Mouse (Mus musculus) heart, postnatal 14 days (tissue): ENCODE data around the gene Map4k1. TPM values are rescaled to one million over a fixed set of nuclear protein-coding genes. Genes with fewer than 3 reads are reported as not detected.
A peak's percentile ranks its signal among the peaks of the same experiment; 100 is the strongest.
"Not testable (repeated sequence)": the region's sequence is repeated elsewhere in the genome, so short reads cannot be mapped to it uniquely, and the experiment has no call there.

Source experiments
- DNase-seq, 2 experiments: peaks; one replicate each; pipeline ENCODE4 v3.0.0; 2021 to 2022
- intact Hi-C: fragments of 180-260 bp; cut with DNase I; formaldehyde crosslinking; loops from one replicate; pipeline ENCODE4 v1.15.1; 2025
- total RNA-seq, 2 experiments: library from RNA; stranded (reverse); gene quantifications; 2 replicates each; pipeline ENCODE4 v1.2.3; 2021

Map4k1 gene
- total RNA-seq, 2 experiments from 2014 or later = 0.96 to 2.4 TPM

DNA sequence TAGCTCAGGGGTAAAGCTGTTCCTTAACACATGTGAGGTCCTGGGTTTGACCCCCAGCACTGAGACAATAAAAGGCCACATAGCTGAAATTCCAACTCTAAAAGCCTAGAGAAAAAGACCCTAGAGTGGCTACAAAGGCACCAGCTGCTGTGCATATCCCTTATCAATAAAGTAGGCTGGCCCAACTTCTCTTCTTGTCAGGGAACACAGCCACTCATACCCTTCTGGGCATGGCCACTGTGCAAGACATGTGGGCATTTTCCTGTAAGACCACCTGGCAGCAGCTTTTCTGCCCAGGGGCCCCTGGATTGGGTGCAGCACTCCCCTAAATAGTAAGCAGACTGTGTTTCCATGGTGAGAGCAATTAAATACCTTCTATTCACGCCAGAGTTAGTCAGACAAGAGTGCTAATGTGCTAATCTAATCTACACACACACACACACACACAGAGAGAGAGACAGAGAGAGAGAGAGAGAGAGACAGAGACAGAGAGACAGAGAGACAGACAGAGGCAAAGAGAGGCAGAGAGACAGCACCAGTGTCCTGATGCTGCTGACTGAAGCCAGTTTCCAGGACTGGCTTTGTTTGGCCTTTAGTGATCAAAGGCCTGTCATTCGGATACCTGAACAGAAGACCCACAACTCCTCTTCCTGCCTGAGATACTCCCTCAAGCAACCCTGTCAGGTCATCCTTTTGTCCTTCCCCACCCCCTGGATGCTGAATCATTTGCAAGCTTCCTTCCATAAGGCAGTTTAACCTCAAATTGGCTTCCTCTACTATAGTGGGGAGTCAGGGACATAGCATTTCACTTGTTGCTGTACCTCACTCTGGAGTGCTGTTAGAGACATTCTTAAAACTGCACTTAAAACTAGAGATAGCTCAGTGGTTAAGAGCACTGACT, 28.1 kb upstream of the Map4k1 start:
- no peak for DNase-seq
- intact Hi-C loops = no loop called here

- intact Hi-C loops = loop anchor here (5.0 kb wide), 1 partner anchor 32 kb away; no protein-coding TSS in a partner anchor
- no peak for DNase-seq
These were observed 27.1 kb upstream of the Map4k1 start for GRCm38 (mm10) chr7:28954773-28955172.

DNA sequence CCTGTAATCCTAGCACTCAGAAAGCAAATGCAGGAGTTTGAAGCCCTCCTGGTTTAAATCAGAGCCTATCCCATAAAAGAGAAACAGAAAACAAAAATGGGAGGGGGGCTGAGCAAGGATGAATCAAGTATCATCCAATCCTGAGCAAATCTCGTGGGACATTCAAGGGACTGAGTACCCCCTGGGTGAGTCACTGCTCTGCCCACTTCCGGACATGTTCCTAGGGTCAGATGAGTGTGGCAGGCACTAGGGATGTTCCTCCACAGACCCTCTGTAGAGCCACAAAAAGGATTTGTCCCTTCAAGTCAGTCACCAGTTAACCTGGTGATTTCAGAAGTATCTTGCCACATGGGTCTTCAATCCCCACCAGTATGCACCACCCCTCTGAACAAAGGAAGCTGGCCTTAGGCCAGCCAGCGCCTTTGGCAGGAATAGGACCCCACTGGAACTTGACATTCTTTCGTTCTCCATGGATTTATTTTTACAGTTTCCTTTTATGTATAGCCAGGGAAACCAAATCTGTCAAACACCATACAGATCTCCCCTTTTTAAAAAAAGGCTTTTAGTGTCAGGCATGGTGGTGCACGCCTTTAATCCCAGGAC, 26.5 kb upstream of the Map4k1 start:
- DNase-seq = no peak
- intact Hi-C loops = loop anchor here (5.0 kb wide), 1 partner anchor 33 kb away; no protein-coding TSS in a partner anchor

DNA sequence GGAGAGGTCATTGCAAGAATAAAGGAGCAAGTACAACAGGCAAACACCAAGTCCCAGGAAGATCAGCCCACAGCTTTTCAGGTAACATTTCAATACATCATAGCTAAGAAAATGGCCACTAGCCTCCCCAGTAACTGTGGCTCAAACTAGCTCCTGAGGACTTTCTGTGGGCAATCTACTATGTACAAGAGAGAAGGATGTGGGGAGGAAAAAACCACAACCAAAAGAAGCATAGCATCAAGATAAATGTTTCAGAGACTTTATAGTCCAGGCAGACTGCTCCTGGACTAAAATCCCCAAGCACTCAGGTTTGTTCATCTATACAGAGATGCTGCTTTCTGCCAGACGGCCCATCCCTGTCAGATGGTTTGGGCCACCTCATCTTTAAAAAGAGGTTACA, 25.6 kb upstream of the Map4k1 start:
- no peak for DNase-seq
- intact Hi-C loops = loop anchor here (5.0 kb wide), 1 partner anchor 34 kb away; no protein-coding TSS in a partner anchor

- no peak for DNase-seq
- intact Hi-C loops = loop anchor here (5.0 kb wide), 1 partner anchor 35 kb away; no protein-coding TSS in a partner anchor
These were observed 24.6 kb upstream of the Map4k1 start for GRCm38 (mm10) chr7:28957286-28957685.

DNA sequence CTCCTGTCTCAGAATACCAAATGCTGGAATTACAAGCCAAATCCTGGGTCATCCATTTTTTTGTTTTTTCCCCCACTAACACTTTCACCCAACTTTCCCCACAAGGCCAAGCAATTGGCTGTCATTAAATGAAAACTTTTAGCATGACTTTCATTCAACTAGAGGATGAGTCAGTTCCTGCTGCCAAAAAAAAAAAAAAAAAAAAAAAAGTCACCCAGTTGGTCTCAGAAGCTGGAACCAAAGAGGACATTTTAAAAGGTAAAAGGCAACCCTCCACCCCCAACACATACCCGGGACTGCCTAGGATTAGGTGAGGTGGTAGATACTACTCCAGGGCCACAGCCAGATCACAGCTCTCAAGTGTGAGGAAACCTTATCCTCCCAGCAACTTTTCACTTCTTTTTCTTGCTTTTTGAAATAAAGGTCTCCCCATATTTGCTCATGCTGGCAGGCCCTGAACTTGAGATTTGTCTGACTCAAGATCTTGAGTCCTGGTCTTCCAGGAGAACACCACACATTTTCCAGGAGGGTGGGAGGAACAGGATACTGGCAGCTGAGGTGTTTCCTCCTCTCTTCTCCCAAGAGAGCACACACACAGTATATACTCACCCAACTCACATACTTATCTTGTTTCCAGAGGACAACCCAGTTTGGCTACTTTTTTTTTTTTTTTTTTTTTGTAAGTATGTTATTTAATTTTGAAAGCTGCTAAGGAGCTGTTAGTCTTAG, 23.7 kb upstream of the Map4k1 start:
- intact Hi-C loops = loop anchor here (5.0 kb wide), 1 partner anchor 36 kb away; no protein-coding TSS in a partner anchor
- DNase-seq = no peak

- intact Hi-C loops = loop anchor here (5.0 kb wide), 1 partner anchor 36 kb away; no protein-coding TSS in a partner anchor
- no peak for DNase-seq
These were observed 23.1 kb upstream of the Map4k1 start for GRCm38 (mm10) chr7:28958770-28959169.

- no peak for DNase-seq
- intact Hi-C loops = loop anchor here (1.0 to 5.0 kb wide), 2 partner anchors 19 to 37 kb away; no protein-coding TSS in a partner anchor
These were observed 22.3 kb upstream of the Map4k1 start for GRCm38 (mm10) chr7:28959505-28960045.

DNA sequence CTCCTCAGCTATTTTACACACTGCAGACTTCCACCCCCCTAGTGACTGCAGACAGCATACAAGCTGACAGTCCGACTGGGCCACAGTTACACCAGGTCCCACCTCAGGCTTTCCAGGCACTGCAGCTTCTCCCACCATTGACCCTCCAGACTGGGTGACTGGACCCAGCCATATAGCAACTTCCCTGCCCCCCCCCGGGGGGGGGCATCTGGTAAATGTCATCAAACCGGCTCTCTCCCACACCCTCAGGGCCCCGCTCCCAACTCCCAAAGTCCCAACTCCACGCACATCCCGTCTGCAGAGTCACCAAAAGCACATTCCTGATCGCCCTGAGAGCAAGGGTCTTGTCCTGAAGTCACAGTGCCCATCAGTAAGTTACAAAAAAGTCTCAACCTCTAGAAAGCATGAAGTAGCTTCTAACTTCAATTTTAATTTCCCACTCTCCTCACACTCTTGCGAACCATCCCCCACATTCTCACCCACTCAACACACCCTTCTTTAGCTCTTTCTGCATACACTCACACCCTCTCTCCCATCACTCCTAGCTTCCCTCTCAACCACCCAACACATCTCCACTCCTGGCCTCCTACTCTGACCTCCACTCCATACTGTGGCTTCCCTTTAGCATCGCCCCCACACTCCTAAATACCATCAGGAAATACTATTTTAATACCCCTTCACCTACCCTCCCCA, 21.4 kb upstream of the Map4k1 start:
- intact Hi-C loops = loop anchor here (1.0 kb wide), 1 partner anchor 20 kb away; no protein-coding TSS in a partner anchor

DNA sequence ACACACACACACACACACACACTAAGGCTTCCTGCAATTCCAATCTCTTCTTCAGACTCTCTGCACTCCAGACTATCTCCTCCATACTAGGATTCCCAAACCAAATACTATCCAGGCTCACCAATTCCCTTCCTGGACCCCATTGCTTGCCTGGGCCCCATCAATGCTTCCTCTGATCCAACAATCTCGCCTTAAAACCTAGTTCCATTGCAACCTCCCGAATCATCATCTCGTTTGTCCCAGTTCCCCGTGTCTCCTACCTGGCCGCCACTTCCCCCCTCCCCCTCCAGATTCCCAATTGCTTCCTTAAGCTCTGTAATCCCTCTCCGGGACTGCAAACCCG, 20.3 kb upstream of the Map4k1 start:
- intact Hi-C loops = no loop called here
- no peak for DNase-seq

More for the DNA sequence above, 21.4 kb upstream of the Map4k1 start:
- DNase-seq = no peak

DNA sequence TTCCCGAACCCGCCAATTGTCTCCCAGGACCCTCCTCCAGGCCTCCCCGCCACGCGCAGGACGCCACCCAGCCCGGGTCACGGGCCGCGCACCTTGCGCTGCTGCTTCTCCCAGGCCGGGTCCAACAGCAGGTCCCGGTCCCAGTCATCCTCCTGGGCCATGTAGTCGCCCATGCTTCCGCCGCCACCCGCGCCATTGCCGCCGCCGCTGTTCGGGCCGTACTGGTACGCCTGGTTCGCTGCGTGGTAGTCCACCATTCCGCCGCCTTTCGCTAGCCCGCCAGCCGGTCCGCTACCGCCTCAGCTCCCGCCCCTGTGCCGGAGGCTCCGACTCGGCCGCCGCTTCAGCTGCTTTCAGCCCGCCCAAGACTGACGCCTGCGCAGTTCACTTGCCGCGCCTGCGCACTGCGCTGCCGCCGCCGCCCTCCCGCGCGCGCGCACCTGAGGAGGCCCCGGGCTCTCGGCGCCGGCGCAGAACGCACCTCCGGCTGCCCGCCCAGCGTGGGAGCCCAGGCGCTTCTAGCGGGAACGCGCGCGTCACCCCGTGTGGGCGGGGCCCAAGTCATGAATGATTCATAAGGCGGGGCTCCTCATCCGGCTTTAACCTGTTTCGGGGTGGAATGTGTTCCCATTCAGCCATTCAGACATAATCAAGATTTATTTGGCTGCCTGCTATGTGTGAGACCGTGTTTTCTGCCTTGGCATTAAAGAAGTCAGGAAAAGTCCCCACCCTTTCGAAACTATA, 19.8 kb upstream of the Map4k1 start, which contains the start of gene Actn4:
Gene Actn4 (minus strand): TSS at position 414 of the 744 bp plus-strand sequence.
- intact Hi-C loops = no loop called here
- DNase-seq = peak; percentile 99 to 100

GRCm38 (mm10) chr7:28963399-28963923, 18.4 kb upstream of the Map4k1 start:
- intact Hi-C loops = no loop called here
- DNase-seq = no peak

GRCm38 (mm10) chr7:28965346-28965840, 16.5 kb upstream of the Map4k1 start:
- intact Hi-C loops = no loop called here
- DNase-seq = no peak

- DNase-seq = no peak
- intact Hi-C loops = no loop called here
These were observed 15.7 kb upstream of the Map4k1 start for GRCm38 (mm10) chr7:28966181-28966580.

GRCm38 (mm10) chr7:28966751-28967505, 14.9 kb upstream of the Map4k1 start:
- intact Hi-C loops = no loop called here

GRCm38 (mm10) chr7:28968120-28968519, 13.7 kb upstream of the Map4k1 start:
- DNase-seq, intact Hi-C loops: not testable (repeated sequence)

More at GRCm38 (mm10) chr7:28966751-28967505, 14.9 kb upstream of the Map4k1 start:
- DNase-seq = no peak

DNA sequence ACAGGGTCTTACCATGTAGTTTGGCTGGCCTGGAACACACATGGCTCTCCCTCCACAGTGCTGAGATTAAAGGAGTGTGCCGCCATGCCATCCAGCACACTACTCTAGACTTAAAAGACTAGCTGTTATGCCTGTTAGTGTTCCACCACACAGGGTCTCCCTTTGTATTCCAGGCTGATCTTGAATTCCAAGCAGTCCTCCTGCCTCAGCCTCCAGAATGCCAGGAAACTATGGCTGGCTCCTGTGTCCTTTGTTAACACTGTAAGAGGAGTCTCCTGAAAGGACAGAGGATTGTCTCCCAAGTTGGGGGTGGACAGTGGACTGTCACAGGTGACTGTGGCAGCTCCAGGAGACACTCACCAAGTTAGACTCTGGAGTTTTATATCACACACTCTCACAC, 12.6 kb upstream of the Map4k1 start:
- intact Hi-C loops = no loop called here

More for the DNA sequence above, 12.6 kb upstream of the Map4k1 start:
- DNase-seq = no peak
